Mouse (Mus musculus) limb, embryonic 12.5 days (tissue): Measurements from ENCODE around the gene R3hdm2. TPM values are rescaled to one million over a fixed set of nuclear protein-coding genes. Genes with fewer than 3 reads are reported as not detected.

Experiments used
- ATAC-seq: fragments of 200-750 bp; cut with Nextera tagmentation; 2 replicates; pipeline ENCODE4 v1.8.0; 2017; ENCODE audit warnings: low read depth, moderate TSS enrichment; ENCODE audit not compliant: insufficient number of reproducible peaks, insufficient read depth, low FRiP score, low TSS enrichment
- H3K27ac ChIP-seq: fragments of 300-500 bp; sonication (generic); 2 replicates; pipeline ENCODE4 v1.5.1; 2016; ENCODE audit warnings: mild to moderate bottlenecking, moderate library complexity
- H3K27me3 ChIP-seq: fragments of 300-500 bp; sonication (generic); 2 replicates; pipeline ENCODE4 v1.6.1; 2016; ENCODE audit warnings: mild to moderate bottlenecking, moderate library complexity
- H3K36me3 ChIP-seq: fragments of 300-500 bp; sonication (generic); 2 replicates; pipeline ENCODE4 v1.6.1; 2016; ENCODE audit warnings: mild to moderate bottlenecking, moderate library complexity
- H3K4me1 ChIP-seq: fragments of 300-500 bp; sonication (generic); replicated peaks from 2 replicates; pipeline ENCODE4 v1.6.1; 2016
- H3K4me2 ChIP-seq: fragments of 300-500 bp; sonication (generic); 2 replicates; pipeline ENCODE4 v1.6.1; 2016; ENCODE audit warnings: mild to moderate bottlenecking, moderate library complexity
- H3K4me3 ChIP-seq: fragments of 300-500 bp; sonication (generic); replicated peaks from 2 replicates; pipeline ENCODE4 v1.5.1; 2016; ENCODE audit warnings: mild to moderate bottlenecking
- H3K9ac ChIP-seq: fragments of 300-500 bp; sonication (generic); replicated peaks from 2 replicates; pipeline ENCODE4 v1.6.1; 2016; ENCODE audit warnings: mild to moderate bottlenecking, moderate library complexity
- H3K9me3 ChIP-seq: fragments of 300-500 bp; sonication (generic); 2 replicates; pipeline ENCODE4 v1.6.1; 2016; ENCODE audit warnings: mild to moderate bottlenecking, moderate library complexity
- WGBS: fragments of 180-500 bp; shearing (Covaris S2); methylation state at CpG from one replicate; pipeline ENCODE4 v1.1.7; 2016; 5-methylcytosine and 5-hydroxymethylcytosine counted together
- polyA plus RNA-seq: library from polyadenylated mRNA; unstranded; fragments of >200 nt; fragmentation: Nextera tagmentation; extraction: Ambion mirVana; gene quantifications from 2 replicates; pipeline ENCODE4 v1.2.1, GENCODE M21; 2016

Gene R3hdm2
- polyA plus RNA-seq, 1 experiment from 2014 or later = 45.6 TPM

DNA sequence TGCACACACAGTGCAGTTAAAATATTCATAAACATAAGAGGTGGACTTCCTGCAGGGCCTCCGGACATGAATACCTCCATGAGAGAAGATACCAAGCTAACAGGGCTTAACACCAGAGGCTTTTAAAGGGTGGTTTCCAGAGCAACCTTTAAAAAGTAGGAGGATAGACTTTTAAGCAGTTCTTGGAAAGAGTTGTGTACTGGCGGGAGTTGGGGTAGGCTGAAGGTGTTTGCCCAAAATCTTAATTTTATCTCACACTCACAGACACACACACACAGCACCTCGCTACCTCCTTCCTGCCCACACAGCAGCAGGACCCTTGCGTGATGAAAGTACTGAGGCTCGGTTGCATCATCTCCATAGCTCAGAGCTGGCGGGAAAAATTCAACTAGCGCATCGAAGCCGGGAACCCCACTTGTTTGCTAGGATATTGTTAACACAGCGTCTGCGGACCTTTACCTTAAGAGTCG is 141.5 kb downstream of the R3hdm2 start:
- H3K36me3 ChIP-seq = peaks cover 38% of the 10 kb centered on the region
- H3K4me3 ChIP-seq = peak overlapping the region; percentile 52
- peaks cover 54% of the 10 kb centered on the region for H3K27me3 ChIP-seq
- H3K4me1 ChIP-seq = peaks cover 55% of the 10 kb centered on the region
- no peaks in the 10 kb centered on the region for H3K9me3 ChIP-seq
- peak overlapping the region; percentile 82 for H3K4me2 ChIP-seq
- H3K27ac ChIP-seq = no peak overlapping the region
- no peak for ATAC-seq
- WGBS = 10% methylated on average over 12 of the region's 12 CpGs
- H3K9ac ChIP-seq = peak overlapping the region; percentile 52

DNA sequence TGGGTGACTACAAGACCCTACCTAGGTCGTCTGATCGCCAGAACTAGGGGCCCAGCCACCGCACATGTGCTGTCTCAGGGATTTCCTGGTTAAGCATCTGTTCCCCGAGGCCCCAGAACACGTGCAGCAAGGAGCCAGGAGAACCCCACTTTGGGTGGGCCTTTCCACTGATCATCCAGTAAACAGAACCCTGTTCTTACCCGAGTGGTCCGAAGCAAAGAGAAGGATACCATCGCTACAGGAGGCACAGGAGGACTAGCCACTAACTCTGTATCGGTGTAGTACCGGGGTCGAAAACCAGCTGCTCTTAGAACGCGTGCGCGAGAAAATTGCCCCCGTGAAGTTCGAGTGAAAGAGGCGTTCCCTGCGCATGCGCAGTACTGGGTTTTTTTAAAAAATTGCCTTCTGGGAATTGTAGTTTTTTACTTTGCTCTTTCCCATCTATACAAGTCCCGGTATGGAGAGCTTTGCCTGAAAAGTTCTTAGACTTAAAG is 142.0 kb downstream of the R3hdm2 start, which contains the start of gene Shmt2:
Shmt2 (minus strand) TSS at position 357 of the 494 bp plus-strand sequence.
- ATAC-seq = peak; percentile 46; the same call in 1 of the 2 replicates
- no peak within 1 kb of the TSS for H3K27ac ChIP-seq
- H3K9ac ChIP-seq = peak within 1 kb of the TSS; percentile 52
- H3K4me2 ChIP-seq = peak within 1 kb of the TSS; percentile 82
- H3K4me3 ChIP-seq = peak within 1 kb of the TSS; percentile 52
- peaks cover 55% of the 10 kb centered on the region for H3K27me3 ChIP-seq
- H3K4me1 ChIP-seq = peaks cover 55% of the 10 kb centered on the region
- no peaks in the 10 kb centered on the region for H3K9me3 ChIP-seq
- H3K36me3 ChIP-seq = peaks cover 37% of the 10 kb centered on the region
- 0% methylated on average over 21 of the region's 21 CpGs for WGBS

GRCm38 (mm10) chr10:127524646-127525255 is 144.6 kb downstream of the R3hdm2 start:
- H3K9ac ChIP-seq = no peak overlapping the region

GRCm38 (mm10) chr10:127526048-127526447 is 145.9 kb downstream of the R3hdm2 start:
- WGBS = 1% methylated on average over 26 of the region's 26 CpGs
- H3K27me3 ChIP-seq = peaks cover 82% of the 10 kb centered on the region
- H3K4me3 ChIP-seq = peak overlapping the region; percentile 31
- no peak overlapping the region for H3K27ac ChIP-seq
- peak overlapping the region; percentile 50 for H3K4me2 ChIP-seq
- H3K9me3 ChIP-seq = no peaks in the 10 kb centered on the region
- H3K9ac ChIP-seq = peak overlapping the region; percentile 44; the same call in 1 of the 2 replicates
- ATAC-seq = no peak
- no peaks in the 10 kb centered on the region for H3K36me3 ChIP-seq
- H3K4me1 ChIP-seq = peaks cover 80% of the 10 kb centered on the region

More at GRCm38 (mm10) chr10:127524646-127525255, 144.6 kb downstream of the R3hdm2 start:
- Histone ChIP-seq H3K4me1 (peaks cover 74% of the 10 kb centered on the region), H3K27me3 (peaks cover 69% of the 10 kb centered on the region), H3K9me3 (no peaks in the 10 kb centered on the region), H3K36me3 (peaks cover 10% of the 10 kb centered on the region), H3K4me3 (peak overlapping the region; percentile 31), H3K27ac (no peak overlapping the region), H3K4me2 (peak overlapping the region; percentile 50)
- WGBS = 2% methylated on average over 19 of the region's 23 CpGs
- ATAC-seq = no peak

- Histone ChIP-seq H3K9me3 (no peaks in the 10 kb centered on the region), H3K27me3 (peaks cover 88% of the 10 kb centered on the region), H3K36me3 (no peaks in the 10 kb centered on the region), H3K4me1 (peaks cover 80% of the 10 kb centered on the region), H3K4me3 (peak overlapping the region; percentile 31), H3K4me2 (peak overlapping the region; percentile 50), H3K9ac (peak overlapping the region; percentile 44; the same call in 1 of the 2 replicates), H3K27ac (no peak overlapping the region)
- no peak for ATAC-seq
- under 1% methylated on average over 26 of the region's 26 CpGs for WGBS
Measured at GRCm38 (mm10) chr10:127526681-127527080, 146.6 kb downstream of the R3hdm2 start.

DNA sequence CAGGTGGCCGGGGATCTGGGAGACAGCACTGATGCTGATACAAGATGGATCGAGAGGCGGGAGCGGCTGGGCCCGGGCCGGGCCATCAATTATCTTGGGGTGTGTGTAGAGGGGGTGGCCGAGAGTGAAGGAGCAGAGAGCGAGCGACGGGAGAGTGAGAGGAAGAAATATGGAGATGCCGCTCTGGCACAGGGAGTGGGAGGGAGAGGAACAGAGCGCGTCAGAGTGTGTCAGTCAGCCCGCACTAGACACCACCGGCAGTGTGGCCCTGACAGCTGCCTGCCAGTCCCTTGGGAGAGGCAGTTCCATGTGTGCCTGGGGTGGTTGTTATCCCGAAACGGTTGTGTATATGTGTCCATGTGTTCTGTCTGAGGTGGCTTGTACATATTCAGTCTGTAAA is 147.4 kb downstream of the R3hdm2 start:
- no peak for ATAC-seq
- Histone ChIP-seq H3K4me2 (no peak overlapping the region), H3K4me1 (peaks cover 85% of the 10 kb centered on the region), H3K4me3 (peak overlapping the region; percentile 2; the same call in 1 of the 2 replicates), H3K36me3 (no peaks in the 10 kb centered on the region), H3K27me3 (peaks cover 96% of the 10 kb centered on the region), H3K9ac (no peak overlapping the region), H3K9me3 (no peaks in the 10 kb centered on the region), H3K27ac (no peak overlapping the region)
- WGBS = 2% methylated on average over 17 of the region's 17 CpGs

- Histone ChIP-seq H3K4me3 (peak overlapping the region; percentile 28), H3K4me2 (peak overlapping the region; percentile 56), H3K9ac (peak overlapping the region; percentile 23; the same call in 1 of the 2 replicates), H3K27ac (no peak overlapping the region), H3K36me3 (no peaks in the 10 kb centered on the region), H3K27me3 (peaks cover 100% of the 10 kb centered on the region), H3K4me1 (peaks cover 89% of the 10 kb centered on the region), H3K9me3 (no peaks in the 10 kb centered on the region)
- WGBS = 1% methylated on average over 14 of the region's 25 CpGs
- ATAC-seq = 0 out of 2 replicates have a peak, but pooled peaks have one; percentile 11
Measured at GRCm38 (mm10) chr10:127530945-127531344, 150.8 kb downstream of the R3hdm2 start.

GRCm38 (mm10) chr10:127531548-127531947 is 151.4 kb downstream of the R3hdm2 start:
- Histone ChIP-seq H3K4me1 (peaks cover 83% of the 10 kb centered on the region), H3K4me3 (peak overlapping the region; percentile 28; the same call in 1 of the 2 replicates), H3K27ac (no peak overlapping the region), H3K9me3 (no peaks in the 10 kb centered on the region), H3K9ac (0 out of 2 replicates have a peak overlapping the region, but pooled peaks have one; percentile 2), H3K4me2 (peak overlapping the region; percentile 56), H3K27me3 (peaks cover 100% of the 10 kb centered on the region), H3K36me3 (no peaks in the 10 kb centered on the region)
- WGBS = 0% methylated on average over 4 of the region's 4 CpGs
- ATAC-seq = no peak

DNA sequence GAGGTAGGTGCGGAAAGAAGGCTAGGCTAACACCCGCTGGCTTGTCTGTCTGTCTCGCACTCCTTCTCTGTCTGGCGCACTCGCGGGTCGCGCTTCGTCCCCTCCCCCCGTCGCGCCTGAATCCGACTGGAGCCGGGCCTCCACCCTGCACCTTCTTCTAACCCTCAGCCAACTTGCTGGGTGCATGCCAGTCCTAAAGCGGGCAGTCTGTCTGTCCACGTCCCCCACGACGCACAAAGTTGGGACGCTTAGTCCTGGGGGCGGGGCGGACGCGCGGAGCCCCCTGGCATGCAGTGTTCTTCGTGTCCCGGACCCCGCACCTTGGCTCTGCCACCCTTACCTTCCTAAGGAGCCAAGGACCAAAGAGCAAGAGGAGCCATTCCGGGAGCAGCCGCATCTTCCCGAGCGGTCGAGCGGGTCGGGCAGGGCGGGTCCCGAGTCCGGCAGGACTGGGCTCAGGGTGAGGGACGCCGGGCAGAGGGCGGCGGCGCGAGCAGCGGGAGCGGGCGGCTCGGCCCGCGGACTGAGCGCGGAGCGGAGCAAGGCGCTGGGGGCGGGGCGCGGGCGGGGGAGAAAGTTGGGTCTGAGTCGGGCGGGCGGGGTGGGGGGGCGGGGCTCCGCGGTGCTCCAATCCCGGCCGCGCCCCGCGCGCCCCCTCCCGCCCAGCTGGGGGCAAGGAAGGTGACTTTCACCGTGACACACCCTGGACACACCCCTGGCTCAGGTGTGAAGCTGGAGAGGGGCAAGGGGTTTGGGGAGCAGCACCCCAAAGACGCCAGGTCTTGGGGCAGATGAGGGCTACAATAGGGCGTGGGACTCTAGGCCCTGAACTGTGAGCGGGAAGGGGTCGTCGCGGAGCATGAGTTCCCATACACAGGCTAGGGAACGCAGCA is 154.2 kb downstream of the R3hdm2 start, which contains the start of gene Nxph4:
Nxph4 (minus strand) TSS at position 524 of the 893 bp plus-strand sequence.
- Histone ChIP-seq H3K27ac (no peak within 1 kb of the TSS), H3K4me2 (peak within 1 kb of the TSS; percentile 84), H3K4me3 (peak within 1 kb of the TSS; percentile 44), H3K4me1 (peaks cover 56% of the 10 kb centered on the region), H3K27me3 (peaks cover 79% of the 10 kb centered on the region), H3K36me3 (peaks cover 12% of the 10 kb centered on the region), H3K9me3 (no peaks in the 10 kb centered on the region), H3K9ac (peak within 1 kb of the TSS; percentile 31)
- ATAC-seq = no peak
- under 1% methylated on average over 69 of the region's 78 CpGs for WGBS

DNA sequence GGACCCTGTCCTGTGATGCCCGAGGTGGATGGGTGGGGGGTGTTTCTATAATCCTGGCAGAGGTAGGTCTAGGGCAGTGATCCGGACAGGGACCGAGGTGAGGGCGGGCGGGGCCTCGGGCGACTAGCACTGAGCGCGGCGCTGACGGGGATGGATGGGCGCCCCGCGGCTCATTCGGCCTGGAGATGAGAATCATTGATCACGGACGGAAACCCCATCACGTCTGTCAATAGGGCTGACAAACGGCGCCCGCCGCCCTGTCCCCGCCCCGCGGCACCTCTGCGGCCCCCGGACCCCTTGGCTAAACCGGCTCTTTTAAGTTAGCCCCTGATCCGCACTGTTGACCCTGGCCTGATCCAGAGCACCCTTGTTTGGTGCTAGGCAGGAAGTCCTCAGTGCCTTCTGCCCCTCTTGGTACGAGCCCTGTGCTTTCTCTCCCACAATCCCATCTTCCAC is 154.8 kb downstream of the R3hdm2 start:
- Histone ChIP-seq H3K9ac (peak overlapping the region; percentile 31), H3K27me3 (peaks cover 72% of the 10 kb centered on the region), H3K9me3 (no peaks in the 10 kb centered on the region), H3K36me3 (peaks cover 19% of the 10 kb centered on the region), H3K4me1 (peaks cover 50% of the 10 kb centered on the region), H3K4me3 (peak overlapping the region; percentile 44), H3K27ac (no peak overlapping the region), H3K4me2 (peak overlapping the region; percentile 84)
- WGBS = under 1% methylated on average over 30 of the region's 30 CpGs
- ATAC-seq = no peak
